Mouse (Mus musculus): ENCODE data around the gene Sash1. TPM values are rescaled to one million over a fixed set of nuclear protein-coding genes. Genes with fewer than 3 reads are reported as not detected.

The Sash1 gene
- polyA plus RNA-seq, 1 experiment from 2014 or later: 5.4 TPM

DNA sequence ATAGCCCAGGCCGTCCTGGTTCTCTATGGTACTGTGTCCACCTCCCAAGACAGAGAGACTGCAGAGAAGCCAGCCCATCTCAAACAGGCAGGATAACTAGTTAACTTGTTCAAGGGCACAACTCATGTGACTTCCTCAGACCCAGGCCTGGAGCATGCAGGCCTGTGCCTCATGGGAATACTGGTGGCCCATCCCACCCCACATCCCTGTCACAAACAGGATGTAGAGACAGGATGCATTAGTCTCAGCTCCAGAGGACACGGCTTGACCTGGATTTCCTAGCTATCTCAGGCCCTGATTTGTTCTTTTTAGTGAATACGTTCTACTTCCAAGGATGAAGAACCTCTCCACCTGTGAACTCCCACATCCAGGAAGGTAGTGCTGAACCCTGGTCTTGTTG lies 80.5 kb downstream of the Sash1 start:
- 84% methylated on average over 3 of the region's 3 CpGs for WGBS
- Histone ChIP-seq H3K4me1 (0 out of 2 replicates have a peak, but pooled peaks cover 4% of the 10 kb centered on the region), H3K27me3 (replicated peaks) (no peaks in the 10 kb centered on the region), H3K9me3 (no peaks in the 10 kb centered on the region), H3K27ac (no peak overlapping the region), H3K4me3 (replicated peaks) (no peak overlapping the region), H3K36me3 (peaks cover 4% of the 10 kb centered on the region; the same call in 1 of the 2 replicates), H3K9ac (no peak overlapping the region), H3K4me2 (no peak overlapping the region)
- ATAC-seq (ENCODE audit: insufficient read depth, low FRiP score, low read depth): no peak; the same call in 1 of the 2 replicates

GRCm38 (mm10) chr10:8804292-8804691 lies 81.6 kb downstream of the Sash1 start:
- 30% methylated on average over 8 of the region's 8 CpGs for WGBS
- Histone ChIP-seq H3K4me3 (replicated peaks) (no peak overlapping the region), H3K36me3 (0 out of 2 replicates have a peak, but pooled peaks cover 4% of the 10 kb centered on the region), H3K27me3 (replicated peaks) (no peaks in the 10 kb centered on the region), H3K27ac (no peak overlapping the region), H3K4me1 (0 out of 2 replicates have a peak, but pooled peaks cover 4% of the 10 kb centered on the region), H3K9ac (no peak overlapping the region), H3K4me2 (no peak overlapping the region), H3K9me3 (no peaks in the 10 kb centered on the region)
- ATAC-seq (ENCODE audit: insufficient read depth, low FRiP score, low read depth): peak; percentile 27; the same call in 1 of the 2 replicates

DNA sequence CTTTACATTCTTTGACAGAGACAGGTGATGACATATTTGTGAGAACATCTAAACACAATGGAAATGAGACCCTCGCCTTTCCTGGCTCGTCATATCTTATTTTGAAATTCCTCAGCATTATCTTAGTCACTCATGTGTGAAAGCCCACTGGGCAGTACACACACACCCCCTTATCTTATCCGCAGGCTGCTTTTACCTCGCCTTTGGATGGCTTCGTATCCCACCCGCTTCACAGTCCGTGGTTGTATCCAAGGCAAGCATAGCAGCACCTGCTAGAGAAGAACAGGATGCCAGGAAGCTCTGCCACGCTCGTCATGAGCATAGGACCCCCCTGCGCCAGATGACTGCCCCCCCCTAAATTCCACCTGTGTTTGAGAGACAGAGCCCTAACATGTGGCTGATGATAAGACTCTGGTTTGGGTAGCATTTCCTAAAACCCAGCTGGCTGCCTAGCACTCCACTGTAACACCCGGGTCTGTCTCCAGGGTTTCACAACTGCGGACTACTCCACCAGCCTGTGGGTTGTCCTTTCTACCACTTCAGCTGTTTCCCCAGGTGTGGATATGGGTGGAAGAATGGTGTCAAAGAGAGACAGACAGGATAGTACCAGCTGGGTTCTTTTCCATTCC lies 84.0 kb downstream of the Sash1 start:
- Histone ChIP-seq H3K27ac (no peak overlapping the region), H3K4me3 (replicated peaks) (no peak overlapping the region), H3K27me3 (replicated peaks) (no peaks in the 10 kb centered on the region), H3K4me2 (no peak overlapping the region), H3K4me1 (0 out of 2 replicates have a peak, but pooled peaks cover 4% of the 10 kb centered on the region), H3K36me3 (0 out of 2 replicates have a peak, but pooled peaks cover 4% of the 10 kb centered on the region), H3K9ac (no peak overlapping the region), H3K9me3 (no peaks in the 10 kb centered on the region)
- ATAC-seq (ENCODE audit: insufficient read depth, low FRiP score, low read depth): no peak
- 75% methylated on average over 12 of the region's 12 CpGs for WGBS

DNA sequence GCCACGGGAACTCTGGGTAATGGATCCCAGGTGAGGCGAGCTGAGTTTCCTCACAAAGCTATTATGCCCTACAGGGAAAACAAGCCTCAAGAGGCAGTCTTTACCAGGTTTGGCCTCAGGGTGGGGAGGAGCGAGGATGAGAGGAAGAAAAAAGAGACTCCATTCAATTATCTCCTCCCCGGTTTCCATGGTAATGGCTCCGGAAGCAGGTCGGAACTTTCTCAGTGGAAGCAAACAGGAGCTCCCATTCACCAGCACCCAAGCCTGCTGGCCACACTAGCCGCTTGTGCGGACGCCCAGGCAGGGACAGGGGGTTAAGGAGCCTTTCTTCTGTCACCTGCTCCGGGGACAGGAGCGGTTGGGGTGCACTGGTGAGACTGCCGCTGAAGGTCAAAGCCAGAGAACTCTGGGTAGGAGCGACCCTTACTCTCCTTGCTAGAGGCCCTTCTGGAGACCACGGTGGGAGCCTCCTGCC lies 84.7 kb downstream of the Sash1 start:
- Histone ChIP-seq H3K4me2 (no peak overlapping the region), H3K9ac (no peak overlapping the region), H3K4me3 (replicated peaks) (no peak overlapping the region), H3K27me3 (replicated peaks) (no peaks in the 10 kb centered on the region), H3K27ac (no peak overlapping the region), H3K4me1 (0 out of 2 replicates have a peak, but pooled peaks cover 4% of the 10 kb centered on the region), H3K36me3 (0 out of 2 replicates have a peak, but pooled peaks cover 4% of the 10 kb centered on the region), H3K9me3 (no peaks in the 10 kb centered on the region)
- ATAC-seq (ENCODE audit: insufficient read depth, low FRiP score, low read depth): no peak
- WGBS: 58% methylated on average over 14 of the region's 14 CpGs

GRCm38 (mm10) chr10:8797826-8798225 lies 88.0 kb downstream of the Sash1 start:
- no peak overlapping the region for H3K4me2 ChIP-seq
- H3K36me3 ChIP-seq: 0 out of 2 replicates have a peak, but pooled peaks cover 4% of the 10 kb centered on the region
- no peaks in the 10 kb centered on the region for H3K9me3 ChIP-seq
- 65% methylated on average over 6 of the region's 6 CpGs for whole genome bisulfite sequencing
- no peak for ATAC-seq (ENCODE audit: insufficient read depth, low FRiP score, low read depth)
- no peak overlapping the region for H3K4me3 ChIP-seq (replicated peaks)
- H3K4me1 ChIP-seq: no peaks in the 10 kb centered on the region
- H3K27me3 ChIP-seq (replicated peaks): no peaks in the 10 kb centered on the region
- no peak overlapping the region for H3K27ac ChIP-seq
- H3K9ac ChIP-seq: no peak overlapping the region

- Histone ChIP-seq H3K9ac (no peak overlapping the region), H3K4me1 (no peaks in the 10 kb centered on the region), H3K9me3 (no peaks in the 10 kb centered on the region), H3K27ac (no peak overlapping the region), H3K4me2 (no peak overlapping the region), H3K36me3 (no peaks in the 10 kb centered on the region), H3K27me3 (replicated peaks) (no peaks in the 10 kb centered on the region), H3K4me3 (replicated peaks) (no peak overlapping the region)
- WGBS: 39% methylated on average over 7 of the region's 7 CpGs
- ATAC-seq (ENCODE audit: insufficient read depth, low FRiP score, low read depth): no peak
These were observed 90.5 kb downstream of the Sash1 start for GRCm38 (mm10) chr10:8795336-8795735.

DNA sequence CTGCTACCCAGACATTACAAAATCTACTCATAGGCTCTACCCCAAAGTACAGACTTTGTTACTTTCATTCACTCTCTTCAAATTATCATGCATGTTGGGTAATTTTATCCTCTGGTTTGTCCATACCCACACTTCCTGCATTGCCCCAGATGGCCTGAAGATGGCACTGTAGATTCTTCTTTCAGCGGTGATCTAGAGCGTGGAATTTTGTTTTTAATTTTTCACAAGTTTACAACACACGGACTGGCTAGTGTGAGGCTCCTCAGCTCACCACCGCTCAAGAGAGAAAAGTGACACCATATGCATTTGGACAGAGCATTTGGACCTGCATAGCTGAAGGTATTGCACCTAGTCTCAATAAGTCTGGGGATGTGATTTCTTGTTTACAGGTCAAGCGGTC lies 93.5 kb downstream of the Sash1 start:
- Histone ChIP-seq H3K9ac (no peak overlapping the region), H3K27ac (no peak overlapping the region), H3K27me3 (replicated peaks) (no peaks in the 10 kb centered on the region), H3K4me2 (no peak overlapping the region), H3K4me3 (replicated peaks) (no peak overlapping the region), H3K36me3 (no peaks in the 10 kb centered on the region), H3K9me3 (no peaks in the 10 kb centered on the region), H3K4me1 (no peaks in the 10 kb centered on the region)
- WGBS: 45% methylated on average over 5 of the region's 5 CpGs
- ATAC-seq (ENCODE audit: insufficient read depth, low FRiP score, low read depth): no peak

DNA sequence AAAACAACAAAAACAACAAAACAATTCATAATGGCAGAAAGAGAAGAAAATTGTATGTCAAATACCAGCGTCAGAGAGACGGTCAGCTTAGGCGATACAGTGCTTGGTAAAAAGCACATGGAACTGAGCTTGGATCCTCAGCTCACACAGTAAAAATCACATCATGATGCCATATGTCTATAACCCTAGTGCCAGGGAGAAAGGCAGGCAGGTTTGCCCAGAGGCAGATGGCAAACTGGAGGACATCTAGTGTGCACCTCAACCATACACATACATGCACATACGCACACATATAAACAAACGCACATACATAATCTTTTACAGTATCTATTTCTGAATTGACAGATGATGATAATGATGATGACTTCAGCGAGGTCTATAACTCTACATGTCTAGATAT lies 96.8 kb downstream of the Sash1 start:
- no peak for ATAC-seq (ENCODE audit: insufficient read depth, low FRiP score, low read depth)
- WGBS: 93% methylated on average over 6 of the region's 6 CpGs
- H3K36me3 ChIP-seq: no peaks in the 10 kb centered on the region
- no peak overlapping the region for H3K27ac ChIP-seq
- H3K4me2 ChIP-seq: no peak overlapping the region
- peaks cover 6% of the 10 kb centered on the region for H3K4me1 ChIP-seq
- no peak overlapping the region for H3K9ac ChIP-seq
- H3K9me3 ChIP-seq: no peaks in the 10 kb centered on the region
- H3K4me3 ChIP-seq (replicated peaks): no peak overlapping the region
- no peaks in the 10 kb centered on the region for H3K27me3 ChIP-seq (replicated peaks)

GRCm38 (mm10) chr10:8787221-8787620 lies 98.6 kb downstream of the Sash1 start:
- 49% methylated on average over 2 of the region's 2 CpGs for WGBS
- 0 out of 2 replicates have a peak, but pooled peaks cover 3% of the 10 kb centered on the region for H3K36me3 ChIP-seq
- H3K9me3 ChIP-seq: no peaks in the 10 kb centered on the region
- H3K27ac ChIP-seq: no peak overlapping the region
- H3K9ac ChIP-seq: no peak overlapping the region
- H3K4me1 ChIP-seq: peaks cover 6% of the 10 kb centered on the region
- no peak overlapping the region for H3K4me2 ChIP-seq
- no peak for ATAC-seq (ENCODE audit: insufficient read depth, low FRiP score, low read depth)
- H3K4me3 ChIP-seq (replicated peaks): no peak overlapping the region
- H3K27me3 ChIP-seq (replicated peaks): no peaks in the 10 kb centered on the region

DNA sequence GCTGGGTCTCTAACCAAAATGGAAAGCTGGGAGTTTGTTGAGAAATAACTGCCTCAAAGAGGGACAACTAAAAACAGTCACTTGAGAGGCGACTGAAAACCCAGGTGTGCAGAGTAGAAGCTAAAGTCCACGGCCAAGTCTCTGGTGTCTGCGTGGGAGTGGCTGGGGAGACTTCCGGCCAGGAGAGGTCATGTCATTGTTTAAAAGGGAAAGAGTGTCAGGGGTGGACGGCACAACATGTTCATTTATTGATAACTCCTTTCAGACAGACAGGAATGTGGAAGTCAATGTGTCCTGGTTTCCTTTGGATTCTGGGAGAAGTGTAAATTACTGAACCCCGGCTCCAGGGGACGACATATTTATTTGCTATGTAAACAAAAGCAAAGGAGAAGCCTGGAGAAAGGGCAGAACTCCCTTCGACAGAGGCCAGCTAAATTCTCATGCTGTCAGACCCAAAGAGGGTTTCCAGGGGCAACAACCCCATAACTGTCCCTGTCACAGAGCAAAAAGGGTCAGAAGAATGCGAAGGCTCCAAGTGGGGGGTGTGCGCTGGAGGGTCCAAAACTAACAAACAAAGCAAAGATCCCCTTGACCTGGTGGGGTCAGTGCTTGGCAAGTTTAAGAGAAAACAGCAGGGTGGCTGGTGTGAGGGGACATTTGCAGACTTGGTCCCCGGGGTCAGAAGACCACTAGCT lies 100.3 kb downstream of the Sash1 start:
- ATAC-seq (ENCODE audit: insufficient read depth, low FRiP score, low read depth): no peak
- no peak overlapping the region for H3K27ac ChIP-seq

DNA sequence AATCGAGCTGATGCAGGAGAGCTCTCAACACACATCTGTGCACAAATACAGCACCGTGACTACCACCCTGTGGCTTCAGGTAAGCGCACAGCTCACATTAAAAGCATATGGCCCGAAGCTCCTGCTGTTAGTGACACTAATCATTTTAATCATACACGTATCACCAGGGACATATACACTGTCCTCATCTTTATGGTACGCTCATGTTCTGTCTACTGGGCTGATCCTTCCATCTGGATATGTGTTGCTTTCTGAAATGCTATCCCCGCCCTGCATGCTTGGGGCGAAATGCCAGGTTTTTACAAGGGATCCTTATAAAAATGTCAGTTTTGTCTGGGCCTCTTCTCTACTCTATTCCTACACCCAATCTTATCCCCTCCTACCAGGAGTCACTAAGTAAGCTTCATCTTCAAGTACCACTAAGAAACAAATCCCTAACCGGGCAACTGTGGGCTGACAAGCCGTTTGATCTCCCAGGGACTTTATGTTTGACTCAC lies 103.9 kb downstream of the Sash1 start:
- H3K4me2 ChIP-seq: no peak overlapping the region
- WGBS: 76% methylated on average over 10 of the region's 10 CpGs
- no peak overlapping the region for H3K4me3 ChIP-seq (replicated peaks)
- H3K4me1 ChIP-seq: peaks cover 6% of the 10 kb centered on the region
- H3K27me3 ChIP-seq (replicated peaks): no peaks in the 10 kb centered on the region
- H3K36me3 ChIP-seq: 0 out of 2 replicates have a peak, but pooled peaks cover 3% of the 10 kb centered on the region
- H3K9ac ChIP-seq: no peak overlapping the region
- no peaks in the 10 kb centered on the region for H3K9me3 ChIP-seq
- no peak overlapping the region for H3K27ac ChIP-seq
- ATAC-seq (ENCODE audit: insufficient read depth, low FRiP score, low read depth): no peak

More for the DNA sequence above, 100.3 kb downstream of the Sash1 start:
- Histone ChIP-seq H3K9me3 (no peaks in the 10 kb centered on the region), H3K4me3 (replicated peaks) (no peak overlapping the region), H3K4me1 (peaks cover 6% of the 10 kb centered on the region), H3K27me3 (replicated peaks) (no peaks in the 10 kb centered on the region), H3K4me2 (no peak overlapping the region), H3K36me3 (0 out of 2 replicates have a peak, but pooled peaks cover 3% of the 10 kb centered on the region), H3K9ac (no peak overlapping the region)
- 32% methylated on average over 11 of the region's 11 CpGs for WGBS

DNA sequence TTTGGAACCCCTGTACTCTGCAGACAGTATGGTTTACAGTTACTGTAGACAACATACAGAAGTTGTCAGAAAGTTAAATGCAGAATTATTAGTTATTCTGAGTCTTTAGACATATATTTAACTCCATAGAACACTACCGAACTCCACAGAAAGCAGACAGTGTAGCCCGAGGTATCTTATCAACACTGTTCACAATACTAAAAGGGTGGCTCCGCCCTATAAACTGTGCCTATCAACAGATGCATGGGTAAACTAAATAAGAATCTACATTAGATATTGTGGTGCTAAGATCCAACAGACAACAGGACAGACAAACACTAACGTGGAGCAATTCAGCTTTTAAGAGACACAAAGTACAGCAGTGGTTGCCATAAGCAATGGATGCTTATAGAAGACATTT lies 106.0 kb downstream of the Sash1 start:
- no peak overlapping the region for H3K4me3 ChIP-seq (replicated peaks)
- no peaks in the 10 kb centered on the region for H3K4me1 ChIP-seq
- H3K36me3 ChIP-seq: 0 out of 2 replicates have a peak, but pooled peaks cover 3% of the 10 kb centered on the region
- no peaks in the 10 kb centered on the region for H3K9me3 ChIP-seq
- no peak overlapping the region for H3K4me2 ChIP-seq
- no peaks in the 10 kb centered on the region for H3K27me3 ChIP-seq (replicated peaks)
- ATAC-seq (ENCODE audit: insufficient read depth, low FRiP score, low read depth): no peak
- no peak overlapping the region for H3K27ac ChIP-seq
- WGBS: 78% methylated on average over 4 of the region's 4 CpGs
- no peak overlapping the region for H3K9ac ChIP-seq
